Mouse (Mus musculus): ENCODE measurements around the gene Atg10. TPM values are rescaled to one million over a fixed set of nuclear protein-coding genes. Genes with fewer than 3 reads are reported as not detected.

Atg10 gene
- 31.7 and 39.6 TPM in 2 replicates for polyA plus RNA-seq (2021; fragmentation: Nextera tagmentation)
- long read RNA-seq, experiment 1, transcript Atg10-203 (7 exons, 922 nt), result minor isoform, 21 of 118 reads
- long read RNA-seq, experiment 1, transcript Atg10-201 (8 exons, 1,583 nt), result major isoform, 63 of 118 reads
- long read RNA-seq, experiment 1, partial matches to known transcripts, result 1 of 118 reads
- long read RNA-seq, experiment 1, other reads (novel, unspliced or antisense), result 33 of 118 reads
- long read RNA-seq, experiment 2, transcript Atg10-203 (7 exons, 922 nt), result minor isoform, 7 of 39 reads
- long read RNA-seq, experiment 2, transcript Atg10-201 (8 exons, 1,583 nt), result major isoform, 14 of 39 reads
- long read RNA-seq, experiment 2, partial matches to known transcripts, result 4 of 39 reads
- long read RNA-seq, experiment 2, other reads (novel, unspliced or antisense), result 14 of 39 reads

GRCm38 (mm10) chr13:91223587-91224437 lies at the start of gene Atg10:
TSS of gene Atg10 (minus strand) at chr13:91223968.

DNA sequence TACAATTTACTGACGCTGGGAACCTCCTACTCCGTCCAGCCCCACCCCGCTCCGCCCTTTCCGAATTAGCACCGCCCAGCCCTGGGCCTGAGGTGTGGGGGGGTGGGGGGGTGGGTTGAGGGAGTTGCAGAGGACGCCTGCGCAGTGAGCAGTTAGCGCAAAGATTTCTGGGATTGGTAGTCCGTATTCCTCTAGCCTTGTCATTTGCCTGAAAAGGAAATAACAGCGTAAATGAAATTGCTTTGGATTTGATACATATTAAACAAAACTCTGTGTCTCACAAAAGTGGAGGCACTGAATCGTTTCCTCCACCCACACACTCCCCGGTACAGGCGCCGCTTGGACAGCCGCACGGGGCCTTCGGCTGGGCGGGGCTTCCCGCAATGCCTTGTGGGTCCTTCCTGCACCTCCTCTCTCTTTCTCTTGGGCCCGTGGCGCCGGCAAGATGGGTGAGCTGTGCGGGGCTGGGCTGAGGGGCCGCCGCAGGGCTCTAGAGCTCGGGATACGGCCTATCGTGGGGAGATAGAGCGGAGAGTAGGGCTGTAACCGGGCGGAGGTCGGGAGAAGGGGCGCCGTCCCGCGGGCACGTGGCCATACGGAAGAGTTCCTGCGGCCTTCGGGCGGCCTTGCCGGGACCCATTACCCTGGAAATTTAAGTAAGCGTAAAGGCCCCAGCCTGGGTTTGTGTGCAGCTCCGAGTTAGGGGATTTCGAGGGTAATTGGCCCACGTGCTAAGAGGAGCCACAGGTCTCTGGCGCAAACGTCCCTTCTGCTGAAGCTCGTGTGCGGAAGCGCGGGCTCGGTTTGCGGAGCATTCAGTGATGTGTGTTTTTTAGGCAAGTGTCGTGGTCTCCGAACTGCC lies 300.8 kb downstream of the Atg10 start, which contains the start of gene Rps23:
Rps23 (plus strand) TSS at position 208 of the 862 bp plus-strand sequence.

GRCm38 (mm10) chr13:90905176-90905575 lies 318.6 kb downstream of the Atg10 start, which contains the start of gene Atp6ap1l:
TSS of gene Atp6ap1l (minus strand) at chr13:90905355.

Other genes starting within 250 kb of the Atg10 start
- 103 and 107 TPM in 2 replicates for gene Ssbp2, start 236.3 kb upstream of the Atg10 start, polyA plus RNA-seq (2021; fragmentation: Nextera tagmentation)

Data from left cerebral cortex, adult 6 months (tissue).